Mouse (Mus musculus) erythroblast, embryonic 14.5 days (primary cell): ENCODE results near the gene Astn2.

Source experiments
- GATA1 ChIP-seq: IDR thresholded peaks from 2 replicates; pipeline ENCODE4 v1.6.1; 2012; ENCODE audit warnings: low read length, inconsistent platforms, mixed read lengths
- TAL1 ChIP-seq: IDR thresholded peaks from 3 replicates; pipeline ENCODE4 v1.6.1; 2012; ENCODE audit warnings: low read length, inconsistent platforms, mixed read lengths

DNA sequence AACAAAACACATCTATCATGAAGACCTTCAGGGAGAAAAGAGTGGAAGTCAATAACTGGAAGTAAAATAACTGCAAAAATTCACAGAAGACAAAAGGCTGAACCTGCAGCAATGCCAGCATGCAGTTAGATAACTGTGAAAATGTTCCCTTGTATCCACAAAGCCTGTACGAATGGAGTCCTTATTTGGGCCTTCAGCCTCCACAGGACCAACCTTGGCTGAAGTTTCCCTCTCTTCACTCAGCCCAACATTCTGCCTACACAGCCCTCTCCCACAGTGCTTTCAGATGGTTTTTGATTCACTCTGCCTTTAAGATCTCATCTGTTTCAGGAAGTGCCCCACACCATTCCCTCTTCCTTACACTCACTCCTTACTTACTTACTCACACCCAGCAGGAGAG is 376.5 kb downstream of the Astn2 start:
- TF ChIP-seq GATA1 (no peak), TAL1 (no peak)
